Mouse (Mus musculus) adipose tissue, adult 10 weeks (tissue): ENCODE data around the gene Ptrhd1. TPM values are rescaled to one million over a fixed set of nuclear protein-coding genes. Genes with fewer than 3 reads are reported as not detected.

Source experiments
- polyA plus RNA-seq: library from polyadenylated mRNA; stranded (reverse); fragments of 350-450 nt; fragmentation: Illumina TruSeq; extraction: RNeasy Lipid Tissue Mini Kit (QIAGEN cat#74804); gene quantifications from one replicate; pipeline ENCODE4 v1.2.3, GENCODE M21; 2014; ENCODE audit warnings: low read depth, low replicate concordance

Gene Ptrhd1
- polyA plus RNA-seq: 5.6 TPM

DNA sequence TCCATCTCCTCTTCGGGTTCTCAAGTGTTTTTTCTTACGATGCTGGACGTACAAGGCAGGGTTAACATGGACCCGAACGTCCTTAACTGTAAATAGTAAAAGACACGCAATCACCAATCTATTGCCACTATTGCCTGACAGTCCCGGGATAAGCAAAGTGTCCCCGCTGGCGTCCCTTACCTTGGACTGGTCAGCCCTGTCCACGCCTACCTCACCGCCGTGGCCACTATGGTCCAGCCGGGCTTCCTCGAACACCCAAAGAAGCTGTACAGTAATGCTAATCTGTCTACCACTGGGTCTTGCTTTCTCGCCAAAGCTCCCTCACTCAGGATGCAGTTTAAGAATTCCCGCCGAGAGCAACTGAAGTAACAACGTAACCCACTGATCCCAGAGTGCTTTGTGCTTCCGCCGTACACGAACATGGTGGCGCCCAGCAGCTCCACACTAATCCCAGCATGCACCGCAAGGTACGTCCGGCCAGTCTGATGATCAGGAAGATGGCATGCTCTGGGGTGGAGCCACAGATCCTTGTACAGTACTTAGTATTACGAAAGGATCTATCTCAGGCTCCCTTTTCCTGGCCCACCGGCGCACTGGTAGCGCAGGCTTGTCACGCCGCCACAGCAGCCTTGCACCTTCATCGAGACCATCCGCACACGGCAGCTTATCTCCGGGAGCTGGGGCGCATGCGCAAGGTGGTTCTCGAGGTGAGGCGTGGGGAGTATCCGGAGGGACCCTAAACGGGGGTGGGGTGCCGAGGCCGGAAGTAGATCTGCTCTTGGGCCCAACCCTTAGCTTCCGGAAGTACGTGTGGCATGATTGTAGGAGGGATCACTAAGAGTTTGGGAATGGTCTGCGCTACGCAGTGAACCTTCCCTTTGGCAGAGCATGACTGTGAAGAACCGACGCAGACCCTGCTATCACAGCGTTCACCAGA lies at the start of gene Ptrhd1, which contains the start of gene Cenpo:
Gene Ptrhd1, plus strand, starts transcription at position 456 of the 937 bp plus-strand sequence.
Gene Cenpo, minus strand, starts transcription at position 723 of the 937 bp plus-strand sequence.

Other genes starting within 250 kb of the Ptrhd1 start
- 11.0 TPM for gene Efr3b, start 195.1 kb upstream of the Ptrhd1 start, polyA plus RNA-seq
- 6.7 TPM for gene Dnajc27, start 151.4 kb upstream of the Ptrhd1 start, polyA plus RNA-seq
- 7.9 TPM for gene Adcy3, start 100.9 kb upstream of the Ptrhd1 start, polyA plus RNA-seq
- gene Cenpo, start 267 bp downstream of the Ptrhd1 start, polyA plus RNA-seq: 12.8 TPM
- gene Ncoa1, start 243.2 kb downstream of the Ptrhd1 start, polyA plus RNA-seq: 18.1 TPM